Mouse (Mus musculus): Measurements from ENCODE around the gene Thsd4. TPM values are rescaled to one million over a fixed set of nuclear protein-coding genes. Genes with fewer than 3 reads are reported as not detected.

The Thsd4 gene
- polyA plus RNA-seq, 1 experiment from 2014 or later: 19.5 TPM

DNA sequence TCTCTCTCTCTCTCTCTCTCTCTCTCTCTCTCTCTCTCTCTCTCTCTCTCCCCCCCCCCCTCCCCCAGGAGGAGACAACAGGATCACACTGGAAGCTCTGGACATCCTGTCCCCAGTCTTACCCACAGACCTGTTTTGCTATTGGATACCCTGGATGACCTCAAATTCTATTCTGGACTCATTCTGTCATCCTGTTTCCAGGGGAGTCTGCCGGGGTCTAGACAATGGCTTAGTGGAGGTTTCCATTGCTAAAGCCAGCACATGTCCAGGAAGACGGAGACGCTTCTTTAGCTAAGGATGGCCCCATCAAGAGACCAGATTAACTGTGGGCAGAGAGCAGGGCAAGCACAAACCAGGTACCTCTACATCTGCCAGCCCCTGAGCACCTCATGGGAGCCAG, 273.8 kb downstream of the Thsd4 start:
- H3K27me3 ChIP-seq (ENCODE audit: insufficient read depth, poor library complexity, severe bottlenecking): no peaks in the 10 kb centered on the region
- WGBS: 72% methylated on average over 3 of the region's 3 CpGs
- H3K9me3 ChIP-seq: no peaks in the 10 kb centered on the region
- DNase-seq (ENCODE audit: low spot score): no peak
- H3K36me3 ChIP-seq: no peaks in the 10 kb centered on the region
- no peak overlapping the region for H3K4me3 ChIP-seq
- 0 out of 2 replicates have a peak, but pooled peaks cover 2% of the 10 kb centered on the region for H3K4me1 ChIP-seq
- no peak overlapping the region for H3K27ac ChIP-seq

- DNase-seq (ENCODE audit: low spot score): no peak
- peaks cover 2% of the 10 kb centered on the region; the same call in 1 of the 2 replicates for H3K4me1 ChIP-seq
- H3K36me3 ChIP-seq: peaks cover 2% of the 10 kb centered on the region; the same call in 1 of the 2 replicates
- no peak overlapping the region for H3K27ac ChIP-seq
- no peak overlapping the region for H3K4me3 ChIP-seq
- 5% methylated on average over 5 of the region's 5 CpGs for WGBS
- H3K9me3 ChIP-seq: no peaks in the 10 kb centered on the region
- no peaks in the 10 kb centered on the region for H3K27me3 ChIP-seq (ENCODE audit: insufficient read depth, poor library complexity, severe bottlenecking)
These were observed 276.9 kb downstream of the Thsd4 start for GRCm38 (mm10) chr9:60244943-60245342.

DNA sequence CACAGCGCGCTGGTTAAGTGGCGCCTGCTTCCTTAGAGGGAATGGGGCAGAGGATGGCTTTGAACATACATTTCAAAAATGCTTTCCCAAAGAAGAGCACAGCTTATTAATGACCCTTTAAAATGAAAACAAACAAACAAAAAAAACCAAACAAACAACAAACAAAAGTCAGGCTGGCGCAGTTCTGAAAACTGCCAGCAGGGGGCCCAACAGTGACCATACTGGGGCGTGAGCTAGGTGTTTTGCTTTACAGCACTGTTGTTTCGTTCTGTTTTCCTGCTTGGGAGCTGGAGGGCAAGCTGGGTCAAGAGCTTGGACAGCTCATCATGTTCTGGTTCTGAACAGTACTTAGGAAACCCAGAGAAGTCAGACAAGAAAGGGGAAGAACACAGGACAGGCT, 278.3 kb downstream of the Thsd4 start:
- Histone ChIP-seq H3K27me3 (ENCODE audit: insufficient read depth, poor library complexity, severe bottlenecking) (no peaks in the 10 kb centered on the region), H3K9me3 (no peaks in the 10 kb centered on the region), H3K27ac (no peak overlapping the region), H3K4me3 (no peak overlapping the region), H3K4me1 (peaks cover 2% of the 10 kb centered on the region; the same call in 1 of the 2 replicates), H3K36me3 (peaks cover 3% of the 10 kb centered on the region; the same call in 1 of the 2 replicates)
- no peak for DNase-seq (ENCODE audit: low spot score)
- 65% methylated on average over 6 of the region's 6 CpGs for WGBS

DNA sequence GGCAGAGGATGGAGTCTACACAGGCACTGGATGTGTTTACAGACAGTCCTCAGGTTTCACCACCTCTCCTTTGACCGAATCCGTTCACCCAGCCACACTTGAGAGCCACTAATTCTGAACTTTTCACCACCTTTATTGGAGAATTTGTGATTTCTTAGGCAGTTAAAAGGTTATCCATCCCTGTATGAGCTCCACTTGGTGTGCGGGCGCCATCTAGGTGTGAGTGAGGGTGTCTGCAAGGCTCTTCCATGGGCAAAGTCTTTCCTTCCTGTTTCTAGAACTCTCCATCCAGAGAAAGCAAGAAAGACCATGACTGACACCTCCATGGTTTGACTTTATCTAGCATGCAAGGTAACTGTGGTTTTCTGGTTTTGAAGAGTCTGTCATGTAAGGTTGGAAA, 284.2 kb downstream of the Thsd4 start:
- Histone ChIP-seq H3K4me1 (peaks cover 3% of the 10 kb centered on the region; the same call in 1 of the 2 replicates), H3K36me3 (peaks cover 7% of the 10 kb centered on the region; the same call in 1 of the 2 replicates), H3K27ac (no peak overlapping the region), H3K4me3 (no peak overlapping the region), H3K27me3 (ENCODE audit: insufficient read depth, poor library complexity, severe bottlenecking) (no peaks in the 10 kb centered on the region), H3K9me3 (no peaks in the 10 kb centered on the region)
- 35% methylated on average over 4 of the region's 4 CpGs for WGBS
- DNase-seq (ENCODE audit: low spot score): no peak

DNA sequence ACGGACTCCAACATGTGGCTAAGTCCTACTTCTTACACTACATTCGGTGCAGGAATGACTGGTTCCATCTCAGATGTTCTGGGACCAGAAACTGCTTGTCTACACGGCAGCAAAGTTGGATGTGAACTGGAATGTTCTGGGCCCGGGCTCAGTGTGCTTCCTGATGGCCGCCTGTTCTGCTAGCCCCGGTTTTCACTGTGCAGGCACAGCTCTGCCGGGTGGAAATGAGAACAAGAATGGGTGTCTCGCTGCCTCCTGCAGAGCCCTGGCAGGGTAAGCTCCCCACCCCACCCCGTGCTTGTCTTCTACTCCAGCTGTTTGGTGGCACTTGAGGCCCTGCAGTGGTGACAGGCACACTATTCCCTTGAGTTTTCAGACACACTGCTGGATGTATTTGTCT, 285.7 kb downstream of the Thsd4 start:
- H3K36me3 ChIP-seq: peaks cover 7% of the 10 kb centered on the region; the same call in 1 of the 2 replicates
- WGBS: 70% methylated on average over 9 of the region's 9 CpGs
- no peak overlapping the region for H3K27ac ChIP-seq
- no peak overlapping the region for H3K4me3 ChIP-seq
- no peaks in the 10 kb centered on the region for H3K9me3 ChIP-seq
- no peaks in the 10 kb centered on the region for H3K27me3 ChIP-seq (ENCODE audit: insufficient read depth, poor library complexity, severe bottlenecking)
- no peak for DNase-seq (ENCODE audit: low spot score)
- H3K4me1 ChIP-seq: peaks cover 10% of the 10 kb centered on the region

DNA sequence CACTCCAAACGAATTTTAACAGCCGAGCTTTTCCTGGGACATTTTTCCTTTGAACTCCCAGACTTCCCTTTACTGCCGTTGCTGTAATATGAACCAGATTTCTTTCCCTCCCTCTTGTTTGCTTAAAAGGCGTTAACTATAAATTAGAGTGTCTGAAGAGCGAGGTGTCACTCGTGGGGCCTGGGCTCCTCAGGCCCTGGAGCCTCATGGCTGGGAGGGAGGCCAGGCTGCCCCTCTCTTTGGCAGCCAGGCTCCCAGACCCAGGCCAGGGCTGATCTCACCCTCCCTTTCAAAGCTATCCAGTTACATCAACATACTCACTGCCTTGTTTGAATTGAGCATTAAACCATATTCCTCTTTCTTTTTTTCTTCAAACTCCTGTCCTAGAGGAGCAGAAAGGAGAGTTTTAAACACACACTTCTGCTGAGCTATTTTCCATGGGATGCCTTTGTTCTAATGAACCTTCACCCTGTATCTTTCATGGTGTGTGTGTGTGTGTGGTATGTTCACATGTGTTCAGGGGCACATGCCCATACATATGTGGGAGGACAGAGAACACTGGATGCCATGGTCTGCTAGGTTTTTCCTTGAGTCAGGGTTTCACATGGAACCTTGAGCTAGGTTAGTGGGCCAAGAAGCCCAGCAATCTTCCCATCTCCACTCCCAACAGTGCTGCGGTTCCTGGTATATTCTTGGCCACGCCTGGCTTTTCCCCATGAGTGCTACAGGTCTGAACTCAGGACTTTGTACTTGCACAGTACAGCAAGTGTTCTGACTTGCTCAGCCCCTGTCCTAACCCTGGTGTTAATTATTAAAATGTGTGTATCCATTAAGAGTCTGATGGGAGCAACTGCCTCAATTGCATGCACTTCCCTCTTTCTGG, 287.4 kb downstream of the Thsd4 start:
- peaks cover 10% of the 10 kb centered on the region; the same call in 1 of the 2 replicates for H3K4me1 ChIP-seq
- H3K27ac ChIP-seq: no peak overlapping the region
- 53% methylated on average over 8 of the region's 8 CpGs for WGBS

DNA sequence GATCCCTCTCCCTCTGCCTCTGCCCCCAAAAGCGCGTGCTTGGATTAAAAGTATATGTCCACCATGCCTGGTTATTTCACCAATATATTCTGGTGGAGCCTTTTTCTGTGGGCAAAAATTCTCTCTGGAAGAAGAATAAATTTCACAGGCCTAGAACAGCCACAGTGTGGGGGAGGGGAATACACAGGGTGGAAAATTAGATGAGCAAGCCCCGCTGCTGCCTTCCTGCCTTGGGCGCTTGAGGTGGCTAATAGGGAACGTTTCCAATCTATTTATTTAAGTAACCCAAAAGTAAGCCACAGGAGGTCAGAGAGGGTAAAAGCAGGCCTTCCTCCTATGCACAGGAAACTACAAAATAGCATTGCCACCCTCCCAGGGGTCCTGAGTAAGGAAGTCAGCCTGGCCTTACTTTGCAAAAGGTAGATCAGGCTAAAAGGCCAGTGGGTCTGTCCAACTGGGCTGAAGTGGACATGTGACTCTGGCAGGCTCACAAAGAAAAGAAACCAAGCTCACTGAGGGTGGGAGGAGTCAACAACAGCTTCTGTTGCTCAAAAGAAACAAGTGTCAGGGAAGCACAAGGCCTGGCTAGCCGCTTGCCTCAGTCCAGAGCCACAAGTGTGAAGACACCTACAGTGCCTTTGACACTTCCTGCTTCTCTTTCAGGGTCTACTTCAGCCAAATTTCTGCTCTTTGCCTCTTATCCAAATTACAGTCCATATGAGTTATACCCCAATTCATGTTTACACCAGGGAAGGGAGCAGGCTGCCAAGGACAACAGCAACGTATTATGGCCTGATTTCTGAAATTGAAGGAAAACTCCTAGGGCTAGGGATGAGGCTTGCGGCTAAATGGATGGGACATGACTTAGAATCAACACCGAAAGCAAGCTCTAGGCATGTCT, 289.6 kb downstream of the Thsd4 start:
- peaks cover 8% of the 10 kb centered on the region; the same call in 1 of the 2 replicates for H3K4me1 ChIP-seq
- no peaks in the 10 kb centered on the region for H3K36me3 ChIP-seq

More for the DNA sequence above, 287.4 kb downstream of the Thsd4 start:
- no peaks in the 10 kb centered on the region for H3K27me3 ChIP-seq (ENCODE audit: insufficient read depth, poor library complexity, severe bottlenecking)
- H3K4me3 ChIP-seq: no peak overlapping the region
- peaks cover 3% of the 10 kb centered on the region; the same call in 1 of the 2 replicates for H3K36me3 ChIP-seq
- no peaks in the 10 kb centered on the region for H3K9me3 ChIP-seq
- no peak for DNase-seq (ENCODE audit: low spot score)

DNA sequence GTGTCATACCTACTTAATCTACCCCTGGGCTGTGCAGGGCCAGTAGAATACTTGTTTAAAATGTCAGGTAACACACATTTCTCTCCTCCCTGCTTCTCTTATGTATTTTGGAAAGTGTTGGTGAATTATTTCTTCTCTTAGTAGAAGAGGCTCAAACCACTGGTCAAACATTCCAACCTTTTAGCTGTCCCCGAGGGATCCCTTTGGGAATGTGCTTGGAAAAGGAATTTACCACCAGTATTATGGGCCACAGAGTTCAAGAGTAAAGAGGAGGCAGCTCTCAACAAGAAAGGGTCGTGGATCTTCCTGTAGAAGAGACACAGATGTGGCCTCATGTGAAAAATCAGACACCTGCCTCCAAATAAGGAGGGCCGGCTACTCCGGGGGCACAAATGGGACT, 292.4 kb downstream of the Thsd4 start:
- 77% methylated on average over 4 of the region's 4 CpGs for WGBS

More for the DNA sequence above, 289.6 kb downstream of the Thsd4 start:
- H3K4me3 ChIP-seq: no peak overlapping the region
- H3K27me3 ChIP-seq (ENCODE audit: insufficient read depth, poor library complexity, severe bottlenecking): no peaks in the 10 kb centered on the region
- 0 out of 2 replicates have a peak overlapping the region, but pooled peaks have one; percentile 31 for H3K27ac ChIP-seq
- no peaks in the 10 kb centered on the region for H3K9me3 ChIP-seq
- DNase-seq (ENCODE audit: low spot score): no peak
- WGBS: 69% methylated on average over 9 of the region's 9 CpGs

GRCm38 (mm10) chr9:60227727-60228126, 294.1 kb downstream of the Thsd4 start:
- WGBS: 84% methylated on average over 7 of the region's 7 CpGs
- Histone ChIP-seq H3K36me3 (no peaks in the 10 kb centered on the region), H3K4me1 (peaks cover 8% of the 10 kb centered on the region; the same call in 1 of the 2 replicates), H3K27me3 (ENCODE audit: insufficient read depth, poor library complexity, severe bottlenecking) (no peaks in the 10 kb centered on the region), H3K27ac (no peak overlapping the region), H3K4me3 (no peak overlapping the region), H3K9me3 (no peaks in the 10 kb centered on the region)
- no peak for DNase-seq (ENCODE audit: low spot score)

More for the DNA sequence above, 292.4 kb downstream of the Thsd4 start:
- DNase-seq (ENCODE audit: low spot score): no peak
- Histone ChIP-seq H3K4me1 (peaks cover 8% of the 10 kb centered on the region; the same call in 1 of the 2 replicates), H3K36me3 (no peaks in the 10 kb centered on the region), H3K27ac (no peak overlapping the region), H3K4me3 (no peak overlapping the region), H3K27me3 (ENCODE audit: insufficient read depth, poor library complexity, severe bottlenecking) (no peaks in the 10 kb centered on the region), H3K9me3 (no peaks in the 10 kb centered on the region)

GRCm38 (mm10) chr9:60226679-60227078, 295.2 kb downstream of the Thsd4 start:
- 93% methylated on average over 4 of the region's 4 CpGs for WGBS
- DNase-seq (ENCODE audit: low spot score): no peak

DNA sequence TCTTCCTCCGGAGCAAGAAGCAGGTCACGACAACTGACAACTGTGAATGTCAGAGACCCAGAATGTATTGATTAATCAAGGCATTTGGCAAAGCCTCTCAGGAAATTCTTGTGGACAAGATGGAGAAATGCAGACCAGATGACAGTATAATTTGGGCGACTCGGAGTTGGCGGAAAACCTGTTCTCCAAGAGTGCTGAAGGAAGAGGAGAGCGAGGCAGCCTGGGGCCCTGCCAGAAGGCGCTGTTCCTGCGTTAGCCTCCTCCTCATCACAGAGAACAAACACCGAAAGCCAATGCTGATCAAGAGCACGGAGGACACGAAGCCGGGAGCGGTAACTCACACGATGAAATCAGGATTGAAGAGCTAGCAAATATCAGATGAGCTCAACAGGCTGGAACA, 295.7 kb downstream of the Thsd4 start:
- Histone ChIP-seq H3K4me3 (no peak overlapping the region), H3K36me3 (no peaks in the 10 kb centered on the region), H3K27ac (no peak overlapping the region), H3K27me3 (ENCODE audit: insufficient read depth, poor library complexity, severe bottlenecking) (no peaks in the 10 kb centered on the region), H3K4me1 (no peaks in the 10 kb centered on the region), H3K9me3 (no peaks in the 10 kb centered on the region)
- no peak for DNase-seq (ENCODE audit: low spot score)
- WGBS: 85% methylated on average over 14 of the region's 14 CpGs

More at GRCm38 (mm10) chr9:60226679-60227078, 295.2 kb downstream of the Thsd4 start:
- no peaks in the 10 kb centered on the region for H3K9me3 ChIP-seq
- H3K27ac ChIP-seq: no peak overlapping the region
- H3K4me1 ChIP-seq: no peaks in the 10 kb centered on the region
- no peaks in the 10 kb centered on the region for H3K36me3 ChIP-seq
- H3K27me3 ChIP-seq (ENCODE audit: insufficient read depth, poor library complexity, severe bottlenecking): no peaks in the 10 kb centered on the region
- no peak overlapping the region for H3K4me3 ChIP-seq

DNA sequence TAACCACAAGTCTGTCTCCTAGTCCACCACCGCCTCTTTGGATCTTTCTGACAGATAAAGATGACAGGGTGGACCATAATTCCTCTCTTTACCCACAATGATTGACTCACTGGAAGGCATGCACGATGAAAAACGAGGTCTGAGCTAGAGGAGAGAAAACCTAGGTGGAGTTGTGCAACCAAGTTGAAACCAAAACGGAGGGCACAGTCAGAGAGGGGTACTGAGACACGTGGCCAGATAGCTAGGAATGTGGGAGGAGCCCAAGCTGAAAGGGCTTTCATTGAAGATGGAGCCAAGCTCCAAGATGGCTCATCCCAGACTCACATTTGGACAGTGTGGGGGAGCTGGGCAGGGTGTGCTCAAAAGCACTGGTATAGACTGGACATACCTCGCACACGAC, 296.4 kb downstream of the Thsd4 start:
- H3K4me3 ChIP-seq: no peak overlapping the region
- no peaks in the 10 kb centered on the region for H3K9me3 ChIP-seq
- no peak overlapping the region for H3K27ac ChIP-seq
- H3K27me3 ChIP-seq (ENCODE audit: insufficient read depth, poor library complexity, severe bottlenecking): no peaks in the 10 kb centered on the region
- H3K4me1 ChIP-seq: no peaks in the 10 kb centered on the region
- DNase-seq (ENCODE audit: low spot score): no peak
- no peaks in the 10 kb centered on the region for H3K36me3 ChIP-seq
- WGBS: 77% methylated on average over 7 of the region's 7 CpGs
